Mouse (Mus musculus): ENCODE measurements around the gene Rbm33. TPM values are rescaled to one million over a fixed set of nuclear protein-coding genes. Genes with fewer than 3 reads are reported as not detected.

Gene Rbm33
- polyA plus RNA-seq, 1 experiment from 2014 or later: 21.4 TPM

- Histone ChIP-seq H3K27ac (ENCODE audit: low read depth, low read length) (no peak overlapping the region), H3K36me3 (ENCODE audit: control insufficient read depth, insufficient read depth, low read length) (peaks cover 90% of the 10 kb centered on the region), H3K4me3 (ENCODE audit: low read depth, low read length) (no peak overlapping the region), H3K27me3 (replicated peaks; ENCODE audit: control insufficient read depth, insufficient read depth, low read length) (no peaks in the 10 kb centered on the region), H3K4me2 (ENCODE audit: low read length) (no peak overlapping the region), H3K9ac (ENCODE audit: low read length) (no peak overlapping the region), H3K9me3 (replicated peaks; ENCODE audit: control insufficient read depth, low read length) (no peaks in the 10 kb centered on the region), H3K4me1 (ENCODE audit: control insufficient read depth, insufficient read depth, low read length) (no peaks in the 10 kb centered on the region)
- ATAC-seq (no peak), DNase-seq (ENCODE audit: low spot score) (no peak)
- 90% methylated on average over 5 of the region's 5 CpGs for WGBS
Observed at GRCm38 (mm10) chr5:28413533-28413932, 96.6 kb downstream of the Rbm33 start.

DNA sequence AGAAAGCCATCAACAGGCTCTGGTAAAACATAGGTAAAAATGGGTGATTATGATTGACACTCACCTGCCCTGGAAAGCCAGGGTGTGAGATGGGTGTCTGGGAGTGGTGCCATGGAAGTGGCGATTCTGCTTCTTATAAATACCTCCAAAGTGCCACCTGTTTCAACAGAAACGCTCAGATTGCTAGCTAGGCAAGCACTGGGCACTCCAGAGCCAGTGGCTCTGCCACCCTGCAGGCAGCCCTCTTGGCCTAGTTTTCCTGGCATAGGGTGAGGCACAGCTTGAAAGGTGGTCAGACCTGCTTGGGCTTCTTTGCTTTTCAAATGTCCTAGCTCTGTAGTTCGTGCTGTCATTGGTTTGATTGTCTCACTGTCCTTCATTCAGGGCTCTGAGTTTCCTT is 97.2 kb downstream of the Rbm33 start:
- Histone ChIP-seq H3K27me3 (replicated peaks; ENCODE audit: control insufficient read depth, insufficient read depth, low read length) (no peaks in the 10 kb centered on the region), H3K4me2 (ENCODE audit: low read length) (no peak overlapping the region), H3K9me3 (replicated peaks; ENCODE audit: control insufficient read depth, low read length) (no peaks in the 10 kb centered on the region), H3K36me3 (ENCODE audit: control insufficient read depth, insufficient read depth, low read length) (peaks cover 90% of the 10 kb centered on the region), H3K9ac (ENCODE audit: low read length) (no peak overlapping the region), H3K4me1 (ENCODE audit: control insufficient read depth, insufficient read depth, low read length) (no peaks in the 10 kb centered on the region), H3K27ac (ENCODE audit: low read depth, low read length) (no peak overlapping the region), H3K4me3 (ENCODE audit: low read depth, low read length) (no peak overlapping the region)
- 96% methylated on average over 3 of the region's 3 CpGs for WGBS
- DNase-seq (ENCODE audit: low spot score) (no peak), ATAC-seq (no peak)

DNA sequence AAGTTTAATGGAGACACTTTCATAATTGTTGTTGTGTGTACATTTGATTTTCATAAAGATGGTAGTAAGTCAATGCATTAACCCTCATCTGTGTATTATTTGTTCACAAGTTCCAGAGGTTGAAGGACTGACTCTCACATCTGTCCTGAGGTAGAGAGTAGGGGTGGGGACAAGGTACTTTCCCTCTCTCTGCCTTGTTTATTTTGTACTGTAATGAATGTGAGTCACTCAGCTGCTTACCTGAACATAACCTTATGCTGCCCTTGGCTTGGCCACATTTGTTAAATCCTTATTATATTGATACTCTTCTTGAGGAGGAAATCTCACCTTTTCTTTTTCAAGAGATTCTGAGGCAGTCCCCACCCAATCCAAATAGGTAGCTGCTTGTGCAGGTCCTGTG is 99.1 kb downstream of the Rbm33 start:
- Histone ChIP-seq H3K27ac (ENCODE audit: low read depth, low read length) (no peak overlapping the region), H3K9ac (ENCODE audit: low read length) (no peak overlapping the region), H3K9me3 (replicated peaks; ENCODE audit: control insufficient read depth, low read length) (no peaks in the 10 kb centered on the region), H3K36me3 (ENCODE audit: control insufficient read depth, insufficient read depth, low read length) (peaks cover 90% of the 10 kb centered on the region), H3K27me3 (replicated peaks; ENCODE audit: control insufficient read depth, insufficient read depth, low read length) (no peaks in the 10 kb centered on the region), H3K4me1 (ENCODE audit: control insufficient read depth, insufficient read depth, low read length) (no peaks in the 10 kb centered on the region), H3K4me2 (ENCODE audit: low read length) (no peak overlapping the region), H3K4me3 (ENCODE audit: low read depth, low read length) (no peak overlapping the region)
- ATAC-seq (no peak), DNase-seq (ENCODE audit: low spot score) (no peak)

GRCm38 (mm10) chr5:28418734-28419133 is 101.8 kb downstream of the Rbm33 start:
- no peak overlapping the region for H3K9ac ChIP-seq (ENCODE audit: low read length)
- H3K9me3 ChIP-seq (replicated peaks; ENCODE audit: control insufficient read depth, low read length): no peaks in the 10 kb centered on the region
- WGBS: 89% methylated on average over 10 of the region's 10 CpGs
- H3K4me1 ChIP-seq (ENCODE audit: control insufficient read depth, insufficient read depth, low read length): no peaks in the 10 kb centered on the region
- H3K27ac ChIP-seq (ENCODE audit: low read depth, low read length): no peak overlapping the region
- ATAC-seq (no peak), DNase-seq (ENCODE audit: low spot score) (no peak)
- H3K36me3 ChIP-seq (ENCODE audit: control insufficient read depth, insufficient read depth, low read length): peaks cover 63% of the 10 kb centered on the region
- H3K4me3 ChIP-seq (ENCODE audit: low read depth, low read length): no peak overlapping the region
- no peak overlapping the region for H3K4me2 ChIP-seq (ENCODE audit: low read length)
- H3K27me3 ChIP-seq (replicated peaks; ENCODE audit: control insufficient read depth, insufficient read depth, low read length): no peaks in the 10 kb centered on the region

GRCm38 (mm10) chr5:28419640-28420265 is 102.8 kb downstream of the Rbm33 start:
- H3K4me2 ChIP-seq (ENCODE audit: low read length): no peak overlapping the region
- H3K4me3 ChIP-seq (ENCODE audit: low read depth, low read length): no peak overlapping the region
- no peaks in the 10 kb centered on the region for H3K27me3 ChIP-seq (replicated peaks; ENCODE audit: control insufficient read depth, insufficient read depth, low read length)
- no peak overlapping the region for H3K27ac ChIP-seq (ENCODE audit: low read depth, low read length)
- DNase-seq (ENCODE audit: low spot score): no peak
- no peaks in the 10 kb centered on the region for H3K4me1 ChIP-seq (ENCODE audit: control insufficient read depth, insufficient read depth, low read length)
- no peak for ATAC-seq
- no peak overlapping the region for H3K9ac ChIP-seq (ENCODE audit: low read length)
- H3K9me3 ChIP-seq (replicated peaks; ENCODE audit: control insufficient read depth, low read length): no peaks in the 10 kb centered on the region
- H3K36me3 ChIP-seq (ENCODE audit: control insufficient read depth, insufficient read depth, low read length): peaks cover 53% of the 10 kb centered on the region
- WGBS: 90% methylated on average over 12 of the region's 12 CpGs

DNA sequence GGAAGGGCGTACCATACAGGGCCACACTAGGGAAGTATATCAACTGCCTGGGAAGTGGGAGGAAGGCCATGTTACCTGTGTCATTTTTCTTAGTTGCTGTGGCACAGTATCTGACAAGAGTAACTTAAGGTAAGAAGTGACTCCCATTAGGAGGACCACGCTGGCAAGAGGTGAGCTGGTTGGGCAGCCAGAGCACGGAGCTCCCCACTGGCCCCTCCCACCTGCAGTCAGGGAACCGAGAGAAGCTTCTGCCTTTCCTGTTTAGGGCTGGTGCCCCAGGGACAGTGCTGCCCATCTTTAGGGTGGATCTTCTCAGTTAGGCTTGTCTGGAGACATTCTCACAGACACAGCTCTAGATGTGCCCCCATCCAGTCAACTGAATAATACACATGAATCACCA is 106.9 kb downstream of the Rbm33 start:
- WGBS: 67% methylated on average over 4 of the region's 4 CpGs
- no peak for DNase-seq (ENCODE audit: low spot score)
- Histone ChIP-seq H3K9me3 (replicated peaks; ENCODE audit: control insufficient read depth, low read length) (no peaks in the 10 kb centered on the region), H3K4me1 (ENCODE audit: control insufficient read depth, insufficient read depth, low read length) (no peaks in the 10 kb centered on the region), H3K36me3 (ENCODE audit: control insufficient read depth, insufficient read depth, low read length) (peaks cover 15% of the 10 kb centered on the region), H3K4me2 (ENCODE audit: low read length) (no peak overlapping the region), H3K9ac (ENCODE audit: low read length) (no peak overlapping the region), H3K27ac (ENCODE audit: low read depth, low read length) (no peak overlapping the region), H3K27me3 (replicated peaks; ENCODE audit: control insufficient read depth, insufficient read depth, low read length) (no peaks in the 10 kb centered on the region), H3K4me3 (ENCODE audit: low read depth, low read length) (no peak overlapping the region)
- ATAC-seq: no peak

- Histone ChIP-seq H3K9ac (ENCODE audit: low read length) (no peak overlapping the region), H3K27ac (ENCODE audit: low read depth, low read length) (no peak overlapping the region), H3K4me1 (ENCODE audit: control insufficient read depth, insufficient read depth, low read length) (no peaks in the 10 kb centered on the region), H3K4me2 (ENCODE audit: low read length) (no peak overlapping the region), H3K36me3 (ENCODE audit: control insufficient read depth, insufficient read depth, low read length) (no peaks in the 10 kb centered on the region), H3K9me3 (replicated peaks; ENCODE audit: control insufficient read depth, low read length) (no peaks in the 10 kb centered on the region), H3K4me3 (ENCODE audit: low read depth, low read length) (no peak overlapping the region), H3K27me3 (replicated peaks; ENCODE audit: control insufficient read depth, insufficient read depth, low read length) (no peaks in the 10 kb centered on the region)
- ATAC-seq (no peak), DNase-seq (ENCODE audit: low spot score) (no peak)
- WGBS: 95% methylated on average over 9 of the region's 9 CpGs
Observed at GRCm38 (mm10) chr5:28425926-28426325, 109.0 kb downstream of the Rbm33 start.

DNA sequence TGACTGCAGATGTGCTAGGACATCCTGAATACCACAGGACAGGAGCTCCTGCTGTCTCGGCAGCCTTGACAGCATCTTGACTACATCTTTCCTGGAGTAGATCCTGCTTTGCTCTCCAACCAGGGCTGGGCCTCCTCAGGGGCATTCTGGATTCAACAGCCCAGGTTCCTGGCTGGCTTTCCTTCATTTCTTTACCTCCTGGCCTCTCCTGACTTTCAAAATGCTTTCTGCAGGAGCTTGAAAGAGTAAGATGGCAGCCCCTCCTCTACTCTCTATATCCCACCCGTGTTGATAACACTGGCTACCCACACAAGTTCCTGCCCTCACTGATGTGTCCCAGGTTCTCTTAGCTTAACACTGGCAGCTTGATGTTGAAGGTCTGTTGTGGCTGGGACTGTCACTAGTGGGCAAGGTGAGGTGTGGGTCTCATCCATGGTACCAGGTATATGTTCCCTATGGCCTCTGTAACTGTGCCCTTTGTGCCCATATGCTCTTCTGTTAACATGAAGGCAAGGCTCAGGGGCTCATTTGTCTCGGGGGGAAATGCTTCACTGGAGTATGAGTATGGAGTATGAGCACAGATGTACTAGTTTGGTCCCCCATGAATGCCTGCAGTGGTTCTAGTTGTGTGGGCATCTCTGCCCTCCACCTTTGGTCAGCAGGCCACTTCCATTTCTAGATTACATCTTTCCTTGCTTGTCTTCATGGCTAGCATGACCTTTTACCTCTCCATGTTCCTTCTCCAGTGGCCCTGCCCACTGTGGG is 133.4 kb downstream of the Rbm33 start:
- ATAC-seq: no peak
- H3K9me3 ChIP-seq (replicated peaks; ENCODE audit: control insufficient read depth, low read length): no peaks in the 10 kb centered on the region
- no peak overlapping the region for H3K27ac ChIP-seq (ENCODE audit: low read depth, low read length)
- no peak for DNase-seq (ENCODE audit: low spot score)
- H3K4me3 ChIP-seq (ENCODE audit: low read depth, low read length): no peak overlapping the region
- no peak overlapping the region for H3K9ac ChIP-seq (ENCODE audit: low read length)
- 70% methylated on average over 3 of the region's 3 CpGs for WGBS
- no peaks in the 10 kb centered on the region for H3K36me3 ChIP-seq (ENCODE audit: control insufficient read depth, insufficient read depth, low read length)
- H3K4me2 ChIP-seq (ENCODE audit: low read length): no peak overlapping the region
- no peaks in the 10 kb centered on the region for H3K27me3 ChIP-seq (replicated peaks; ENCODE audit: control insufficient read depth, insufficient read depth, low read length)
- H3K4me1 ChIP-seq (ENCODE audit: control insufficient read depth, insufficient read depth, low read length): no peaks in the 10 kb centered on the region

- Histone ChIP-seq H3K4me3 (ENCODE audit: low read depth, low read length) (no peak overlapping the region), H3K27me3 (replicated peaks; ENCODE audit: control insufficient read depth, insufficient read depth, low read length) (peaks cover 8% of the 10 kb centered on the region), H3K9me3 (replicated peaks; ENCODE audit: control insufficient read depth, low read length) (no peaks in the 10 kb centered on the region), H3K36me3 (ENCODE audit: control insufficient read depth, insufficient read depth, low read length) (no peaks in the 10 kb centered on the region), H3K4me1 (ENCODE audit: control insufficient read depth, insufficient read depth, low read length) (no peaks in the 10 kb centered on the region), H3K4me2 (ENCODE audit: low read length) (no peak overlapping the region), H3K9ac (ENCODE audit: low read length) (no peak overlapping the region), H3K27ac (ENCODE audit: low read depth, low read length) (no peak overlapping the region)
- peak; percentile 89 for DNase-seq (ENCODE audit: low spot score)
- peak; percentile 90 for ATAC-seq
- 32% methylated on average over 6 of the region's 6 CpGs for WGBS
Observed at GRCm38 (mm10) chr5:28451053-28451638, 134.2 kb downstream of the Rbm33 start.
